Mouse (Mus musculus) urinary bladder, postnatal 14 days (tissue): ENCODE data around the gene Mmadhc.
A peak's percentile ranks its signal among the peaks of the same experiment; 100 is the strongest.

Source experiments
- DNase-seq: peaks from one replicate; pipeline ENCODE4 v3.0.0; 2021; ENCODE audit warnings: low spot score

Mmadhc gene

DNA sequence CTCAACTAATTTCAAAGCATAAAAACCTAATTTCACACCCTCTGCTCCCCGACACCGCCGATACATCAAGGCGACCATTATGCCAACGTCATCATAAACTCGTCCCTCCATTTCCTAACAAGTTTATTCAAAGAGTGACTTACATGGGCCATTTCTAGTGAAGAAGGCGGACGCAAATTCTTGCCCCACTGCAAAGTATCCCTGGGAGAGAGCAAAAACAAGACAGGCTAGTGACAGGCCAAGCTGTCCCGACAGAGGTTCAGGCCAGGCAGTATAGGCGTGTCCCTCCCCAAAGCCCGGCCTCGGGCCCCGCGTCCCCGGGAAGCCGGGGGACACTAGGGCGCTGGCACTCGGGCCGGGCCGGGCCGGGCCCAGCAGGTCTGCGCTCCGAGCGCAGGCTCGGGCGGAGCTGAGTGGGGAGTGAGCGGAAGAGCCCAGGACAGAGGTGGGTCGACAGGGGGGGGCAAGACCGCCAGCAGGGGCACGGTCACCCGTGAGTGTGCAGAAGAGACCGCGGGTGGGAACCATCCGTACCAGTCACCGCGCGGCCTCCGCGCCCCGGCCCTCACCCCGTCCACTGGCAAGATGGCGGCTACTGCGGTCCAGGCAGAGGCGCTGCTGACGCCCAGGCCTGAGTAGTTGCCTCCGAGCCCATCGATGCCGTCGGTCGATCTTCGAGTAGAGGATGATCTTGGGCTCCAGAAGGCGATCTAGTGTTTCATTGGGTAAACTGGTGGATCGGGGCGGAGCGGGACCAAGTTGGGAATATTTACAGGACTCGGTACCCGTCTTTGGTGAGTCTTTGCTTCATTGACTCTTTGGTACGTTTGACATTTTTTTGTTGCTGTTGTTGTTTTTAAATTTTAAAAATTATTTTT is at the start of gene Mmadhc:
Mmadhc (minus strand) TSS at position 693 of the 878 bp plus-strand sequence.
- DNase-seq: peak; percentile 93

DNA sequence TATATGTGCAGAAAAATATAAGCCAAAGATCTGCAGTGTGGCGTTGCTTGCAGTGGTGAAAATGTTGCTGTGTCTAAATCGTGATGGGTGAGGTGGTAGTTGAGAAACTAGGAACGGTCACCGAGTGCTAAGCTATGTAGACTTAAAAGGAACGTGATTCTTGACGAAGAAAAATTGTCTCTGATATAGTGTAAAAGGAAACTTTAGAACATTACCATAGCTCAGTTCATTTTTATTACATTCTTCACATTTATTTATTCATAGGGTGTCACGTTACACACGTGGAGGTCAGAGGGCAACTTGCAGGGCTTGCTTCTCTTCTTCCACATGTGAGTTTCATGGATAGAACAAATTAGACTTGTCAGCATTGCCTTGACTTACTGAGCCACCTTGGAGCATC is 47.0 kb upstream of the Mmadhc start:
- DNase-seq: no peak

DNA sequence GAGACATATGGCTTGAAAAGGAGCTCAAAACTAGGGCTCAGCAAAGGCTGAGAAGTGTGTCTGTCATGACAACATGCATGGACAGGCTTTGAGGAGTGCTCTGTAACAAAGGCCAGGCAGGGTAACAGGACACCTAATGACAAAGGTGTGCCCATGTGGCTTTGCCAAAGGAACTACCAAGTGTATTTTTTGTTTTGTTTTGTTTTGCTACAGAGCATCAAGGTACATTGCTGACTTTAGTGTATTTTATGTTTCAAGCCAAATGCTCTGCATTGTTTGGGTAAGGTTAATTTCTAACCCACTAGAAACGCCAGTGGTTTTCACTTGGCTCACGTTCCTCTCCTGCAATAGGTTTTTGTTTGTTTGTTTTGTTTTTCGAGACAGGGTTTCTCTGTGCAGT is 42.5 kb upstream of the Mmadhc start:
- no peak for DNase-seq

DNA sequence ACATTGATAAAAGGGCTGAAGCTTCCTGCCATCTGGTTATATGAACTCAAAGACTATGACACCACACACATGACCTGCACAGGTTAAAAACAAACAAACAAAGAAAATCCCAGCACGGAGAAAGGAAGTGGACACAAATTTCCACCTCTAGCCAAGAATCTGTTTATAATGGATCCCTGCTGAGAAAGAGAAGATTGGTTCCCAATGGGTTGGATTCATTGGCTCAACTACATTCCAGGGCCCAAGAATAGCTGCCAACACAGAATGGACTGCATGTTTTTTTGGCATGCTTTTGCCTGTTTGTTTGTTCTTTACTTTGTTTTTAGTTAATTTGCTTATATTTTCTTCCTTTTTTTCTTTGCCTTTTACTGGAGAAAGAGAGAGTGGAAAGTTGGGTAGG is 41.0 kb upstream of the Mmadhc start:
- DNase-seq: no peak

DNA sequence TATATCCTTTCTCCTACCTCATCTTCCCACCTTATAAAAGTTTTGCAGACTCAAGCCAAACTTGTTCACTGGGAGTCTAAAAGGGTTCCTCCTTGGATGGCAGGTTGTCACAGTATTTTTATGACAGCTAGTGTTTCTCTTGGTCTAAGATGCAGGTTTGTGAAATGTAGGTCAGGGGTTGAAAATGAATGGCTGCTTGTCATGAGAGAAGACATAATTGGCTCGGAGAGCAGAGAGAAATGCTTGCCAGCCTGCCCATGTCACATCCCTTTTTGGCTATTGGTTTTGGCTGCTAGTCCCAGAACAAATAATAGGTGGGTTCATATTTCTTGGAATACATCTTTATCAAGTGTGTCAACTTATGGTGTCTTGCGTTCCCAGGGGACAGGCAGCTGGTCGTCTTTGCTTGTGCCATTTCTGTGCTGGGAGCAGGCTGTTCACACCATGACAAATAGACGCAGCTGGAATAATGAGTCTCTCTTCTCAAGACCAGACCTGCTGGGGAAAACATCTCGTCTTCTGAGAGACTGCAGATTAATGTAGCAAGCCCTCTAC is 35.2 kb upstream of the Mmadhc start:
- DNase-seq: no peak

DNA sequence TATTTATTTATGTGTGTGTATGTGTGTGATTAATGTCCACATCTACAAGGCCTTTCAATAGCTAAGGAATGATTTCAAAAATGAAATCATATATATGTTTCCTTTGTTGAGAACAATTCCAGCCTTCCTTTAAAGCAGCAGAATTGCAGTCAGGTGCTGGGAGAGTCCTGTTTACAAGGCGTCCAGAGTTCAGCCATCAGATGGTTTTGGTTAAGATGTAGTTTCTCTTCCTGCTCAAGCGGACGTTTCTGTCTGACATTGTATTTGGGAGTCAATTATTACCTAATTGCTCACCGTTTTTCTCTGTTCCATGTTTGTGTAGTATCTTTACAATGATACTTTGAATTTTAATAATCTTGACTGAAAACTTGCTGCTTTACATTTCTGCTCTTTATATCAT is 31.6 kb upstream of the Mmadhc start:
- no peak for DNase-seq

DNA sequence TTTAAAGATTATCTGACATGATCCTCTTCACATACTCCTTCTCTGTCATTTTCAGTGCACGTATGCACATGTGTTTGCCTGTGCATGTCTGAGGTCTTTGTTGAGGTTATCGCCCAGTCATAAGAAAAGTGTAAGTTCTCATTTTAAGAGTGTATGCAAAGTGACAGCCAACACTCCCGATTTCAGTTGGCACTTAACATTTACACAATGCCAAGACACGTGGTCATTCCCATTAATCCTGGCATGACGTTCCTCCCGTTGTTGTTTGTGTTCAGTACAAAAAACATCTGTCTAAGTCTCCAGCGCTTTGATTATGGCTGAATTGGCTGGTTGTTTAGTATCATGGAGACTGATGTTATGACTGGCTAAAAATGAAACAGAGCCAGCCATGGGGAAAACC is 28.2 kb upstream of the Mmadhc start:
- DNase-seq: no peak

DNA sequence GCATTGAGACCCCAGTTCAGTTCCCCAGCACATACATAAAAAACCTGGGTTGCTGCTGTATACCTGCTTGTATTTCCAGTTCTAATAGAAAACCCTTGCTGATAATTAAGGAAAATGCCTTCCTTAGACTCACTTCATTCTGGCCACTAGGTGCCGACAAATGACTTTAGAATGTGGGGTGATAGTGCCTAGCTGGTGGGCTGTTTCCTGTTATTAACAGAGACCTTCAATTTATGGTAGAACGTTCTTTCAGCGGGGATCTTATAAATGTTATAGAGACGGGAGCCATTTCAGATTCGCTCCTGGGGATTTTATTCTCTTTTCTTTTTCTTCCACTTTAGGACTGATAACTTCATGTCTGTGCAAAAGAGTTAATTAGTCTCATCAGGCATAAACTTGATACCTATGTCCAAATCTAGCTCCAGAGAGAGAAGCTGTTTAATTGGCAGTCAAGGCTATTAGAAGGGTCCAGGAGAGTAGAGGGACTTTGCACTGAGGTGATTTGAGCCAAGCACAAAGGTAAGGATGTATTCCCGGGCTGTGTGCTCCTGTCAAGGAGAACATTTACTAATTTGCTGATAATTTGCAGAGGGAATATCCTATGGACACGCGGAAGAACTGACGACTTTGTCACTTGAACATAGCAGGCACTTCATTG is 10.2 kb upstream of the Mmadhc start:
- peak; percentile 51 for DNase-seq

DNA sequence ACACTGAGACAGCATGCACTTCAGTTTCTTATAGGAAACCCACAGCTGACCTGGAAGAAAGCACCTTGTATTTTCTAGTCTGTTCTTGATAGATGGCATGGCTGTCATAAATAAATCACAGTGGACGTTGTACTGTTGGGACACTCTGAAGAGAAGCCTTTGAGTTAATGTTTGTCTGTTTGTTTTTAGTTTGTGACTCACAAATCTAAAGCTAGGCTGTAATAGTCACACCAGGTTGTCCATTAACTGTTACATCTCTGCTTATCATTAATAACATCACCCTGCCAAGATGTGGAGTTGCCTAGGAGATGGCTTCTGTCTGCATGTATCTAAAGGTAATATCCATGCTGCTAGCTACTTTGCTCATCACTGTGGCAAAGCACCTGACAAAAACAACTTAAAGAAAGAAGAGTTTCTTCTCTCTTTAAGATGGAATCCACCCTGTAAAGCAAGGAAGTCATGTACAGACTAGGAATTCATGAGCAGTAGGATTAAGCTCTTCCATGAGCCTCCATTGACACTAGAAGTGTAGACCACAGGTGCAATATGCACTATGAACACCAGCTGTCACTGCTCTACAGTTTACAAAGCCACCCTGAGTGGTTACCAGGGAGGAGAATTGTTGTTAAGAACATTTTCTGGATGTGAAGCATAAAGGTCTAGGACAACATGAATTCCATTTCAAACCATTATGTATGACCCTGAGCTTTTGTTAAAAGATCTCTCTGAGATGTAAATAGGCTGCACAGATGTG is 8.4 kb upstream of the Mmadhc start:
- no peak for DNase-seq

DNA sequence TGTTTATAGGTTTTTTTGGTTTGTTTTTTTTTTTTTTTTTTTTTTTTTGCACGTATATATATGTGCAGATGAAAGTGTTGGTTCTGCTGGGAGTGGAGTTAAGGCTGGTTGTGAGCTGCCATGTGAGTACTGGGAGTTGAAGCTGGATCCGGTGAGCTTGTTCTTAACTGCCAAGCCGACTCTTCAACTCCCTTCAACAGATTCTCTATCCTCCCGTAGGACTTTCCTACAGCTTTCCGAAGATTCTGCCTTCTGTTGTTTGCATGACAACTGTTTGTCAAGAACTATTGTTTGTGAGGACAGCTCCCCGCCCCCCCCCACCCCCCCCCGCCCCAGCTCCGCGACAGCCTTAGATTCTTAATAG is 368 bp upstream of the Mmadhc start:
- DNase-seq: no peak

DNA sequence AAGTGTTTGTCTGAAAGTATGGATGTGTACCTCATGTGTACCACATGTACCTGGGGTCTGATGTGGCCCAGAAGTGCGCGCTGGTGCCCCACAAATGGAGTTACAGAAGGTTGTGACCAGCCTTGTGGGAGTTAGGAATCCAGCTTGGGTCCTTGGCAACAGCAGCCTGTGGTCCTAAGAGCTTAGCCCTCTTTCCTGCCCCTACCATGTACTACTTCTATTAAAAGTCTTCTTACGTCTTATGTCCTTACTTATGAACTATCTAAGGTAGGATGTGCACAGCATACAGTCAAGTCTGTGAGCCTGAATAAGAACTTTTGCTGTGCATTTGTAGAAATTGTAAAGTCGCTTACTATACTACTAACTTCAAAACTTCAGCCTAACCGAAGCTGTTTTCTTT is 1.0 kb downstream of the Mmadhc start:
- no peak for DNase-seq

DNA sequence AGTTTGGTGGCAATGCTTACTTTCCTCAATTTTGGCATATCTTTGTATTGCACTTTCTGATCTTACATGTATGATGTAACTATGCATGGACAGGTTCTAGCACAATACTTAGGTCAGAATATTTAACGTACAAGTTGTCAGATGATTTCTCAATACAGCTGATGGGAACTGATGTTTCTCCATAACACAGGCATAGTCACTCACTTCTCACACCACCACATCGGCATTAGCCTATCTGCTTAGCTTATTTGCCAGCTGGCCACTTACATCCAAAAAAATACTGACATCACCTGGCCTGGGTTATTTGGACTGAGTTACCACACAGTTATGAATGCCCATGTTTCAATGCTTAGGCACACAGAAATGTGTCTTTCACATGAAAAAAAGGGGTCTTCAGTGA is 2.5 kb downstream of the Mmadhc start:
- DNase-seq: no peak

DNA sequence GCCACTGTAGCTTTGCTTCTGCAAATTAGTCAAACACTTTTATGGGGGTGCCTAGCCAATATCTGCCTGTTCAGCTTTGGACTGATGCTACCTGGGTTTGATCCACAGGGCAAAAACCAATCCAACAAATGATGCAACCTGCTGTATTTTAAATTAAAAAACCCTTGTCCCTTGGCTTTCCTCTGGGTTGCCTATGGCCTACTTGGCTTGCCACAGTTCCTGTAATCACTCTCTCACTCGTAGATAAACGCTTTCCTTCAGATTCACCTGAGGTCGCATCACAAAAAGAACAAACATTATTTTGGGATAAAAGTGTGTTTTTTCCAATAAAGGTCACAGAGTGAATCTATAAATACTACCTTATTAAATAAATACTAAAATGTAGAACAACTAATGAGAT is 3.0 kb downstream of the Mmadhc start:
- DNase-seq: no peak

DNA sequence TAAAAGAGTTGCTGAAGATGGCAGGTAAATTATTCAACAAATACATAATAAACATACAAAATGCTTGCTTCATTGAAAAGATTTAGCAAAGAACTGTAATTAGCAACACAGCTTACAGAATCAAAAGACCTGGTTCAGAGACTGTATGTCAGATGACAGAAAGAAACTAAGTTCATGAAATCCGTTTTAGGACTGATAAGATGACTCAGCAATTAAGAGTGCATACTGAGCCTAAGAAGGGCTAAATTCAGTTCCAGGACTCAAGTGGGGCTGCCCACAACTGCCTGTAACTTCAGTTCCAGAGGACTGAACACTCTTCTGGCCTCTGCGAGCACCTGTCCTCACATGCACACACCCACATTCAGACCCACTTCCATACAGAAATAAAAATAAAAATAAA is 4.7 kb downstream of the Mmadhc start:
- DNase-seq: no peak

DNA sequence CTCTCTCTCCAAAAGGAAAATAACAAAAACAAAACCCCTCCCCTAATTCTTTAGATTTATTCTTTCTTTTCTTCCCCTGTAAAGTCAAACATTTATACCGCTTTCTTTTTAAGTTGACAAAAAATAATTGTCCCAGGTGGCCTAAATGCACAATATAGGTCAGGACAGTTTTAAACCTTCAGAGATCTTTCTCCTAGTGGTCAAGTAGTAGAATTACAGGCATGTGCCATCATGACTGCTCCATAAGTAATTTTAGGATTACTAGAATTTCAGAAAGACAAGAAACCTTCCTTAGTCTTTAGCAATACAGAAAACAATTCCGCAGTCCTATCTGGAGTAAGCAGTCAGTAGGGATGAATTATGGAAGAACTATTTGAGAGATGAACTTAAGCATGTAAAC is 5.8 kb downstream of the Mmadhc start:
- no peak for DNase-seq

DNA sequence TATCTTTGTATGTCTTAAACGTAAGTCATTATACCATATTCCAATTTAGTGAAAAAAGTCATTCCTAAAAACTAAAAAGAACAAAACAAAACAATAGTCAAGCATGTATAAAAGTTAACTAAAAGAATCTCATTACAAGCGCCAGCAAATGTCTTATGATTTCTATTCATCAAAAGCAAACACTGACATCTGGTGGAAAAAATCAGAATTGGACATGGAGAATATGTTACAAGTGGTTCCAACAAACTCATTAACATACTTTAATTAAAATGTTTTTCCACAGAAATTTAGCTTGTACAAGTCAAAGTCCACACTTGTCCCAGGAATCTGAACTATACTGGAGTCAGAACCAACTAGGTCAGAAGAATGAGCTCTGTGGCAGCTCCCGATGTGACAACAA is 11.8 kb downstream of the Mmadhc start:
- DNase-seq: no peak

DNA sequence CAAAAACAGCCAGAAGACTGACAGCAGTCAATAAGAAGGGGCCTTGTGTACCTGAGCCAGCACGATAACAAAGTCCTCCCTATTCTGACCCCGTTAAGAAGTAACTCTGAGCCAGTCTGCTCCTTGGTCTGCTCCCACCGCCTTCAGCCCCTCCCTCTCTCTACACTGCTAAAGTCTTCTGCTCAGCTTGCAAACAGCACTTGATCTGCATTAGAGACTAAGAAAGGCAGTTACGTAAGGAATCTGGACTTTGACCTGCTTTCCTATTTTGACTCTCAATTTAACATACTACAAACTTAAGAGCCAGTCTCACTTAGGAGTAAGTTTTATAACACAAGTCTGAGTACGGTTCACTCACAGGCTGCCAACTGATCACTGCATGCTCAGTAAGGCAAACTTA is 12.6 kb downstream of the Mmadhc start:
- no peak for DNase-seq

DNA sequence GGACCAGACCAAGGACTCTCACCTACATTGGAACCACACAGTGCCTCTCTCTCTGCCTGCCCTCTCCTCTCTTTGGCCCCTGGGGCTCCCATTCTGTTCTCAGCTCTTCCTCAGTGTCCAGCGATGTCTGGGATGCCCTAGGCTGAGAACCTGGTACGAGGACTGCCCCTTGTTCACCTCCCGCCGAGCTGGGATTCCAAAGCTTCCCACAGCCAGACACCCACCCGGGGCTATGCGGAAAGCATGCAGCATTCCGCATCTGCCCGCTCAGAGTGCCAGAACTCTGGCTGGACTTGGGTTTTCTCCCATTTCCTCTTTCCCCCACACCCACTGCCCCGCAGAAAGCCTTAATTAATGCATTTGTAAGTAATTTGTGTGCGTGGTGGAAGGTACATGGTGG is 19.9 kb downstream of the Mmadhc start:
- DNase-seq: no peak

DNA sequence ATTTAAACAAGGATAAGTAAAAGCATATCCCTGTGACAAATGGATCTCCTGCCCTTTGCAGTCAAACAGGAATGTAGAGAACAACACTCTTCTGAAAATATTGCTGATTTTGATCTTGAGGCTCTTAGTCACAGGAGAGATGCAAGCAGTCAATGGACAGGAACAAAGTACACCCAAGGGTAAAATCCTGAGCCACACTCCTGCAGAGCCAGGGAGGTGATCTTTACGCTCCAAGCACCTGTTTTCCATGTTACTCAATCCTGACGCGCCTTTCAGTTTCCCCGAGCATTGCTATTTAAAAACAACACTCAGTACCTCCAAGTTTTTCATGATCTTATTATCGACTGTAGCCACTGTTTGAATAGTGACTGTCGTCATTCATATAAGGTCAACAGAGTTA is 23.2 kb downstream of the Mmadhc start:
- no peak for DNase-seq

DNA sequence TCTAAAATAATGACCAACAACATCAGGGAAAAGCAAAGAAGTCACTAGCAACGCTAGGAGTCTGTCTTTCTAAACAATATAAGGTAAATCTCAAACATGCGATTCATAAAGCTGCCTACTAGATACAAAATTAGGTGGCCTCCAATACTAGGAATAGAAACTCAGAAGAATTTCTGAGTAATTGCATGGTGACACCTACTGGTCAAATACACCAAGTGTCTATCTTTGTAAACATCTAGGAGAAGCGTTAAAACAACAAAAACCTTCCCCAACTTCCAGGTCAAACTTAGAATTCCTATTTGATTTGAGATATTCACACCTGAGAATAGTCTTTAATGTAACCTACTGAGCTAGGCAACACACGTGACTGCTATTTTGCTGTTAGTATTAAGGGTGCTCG is 24.4 kb downstream of the Mmadhc start:
- no peak for DNase-seq

DNA sequence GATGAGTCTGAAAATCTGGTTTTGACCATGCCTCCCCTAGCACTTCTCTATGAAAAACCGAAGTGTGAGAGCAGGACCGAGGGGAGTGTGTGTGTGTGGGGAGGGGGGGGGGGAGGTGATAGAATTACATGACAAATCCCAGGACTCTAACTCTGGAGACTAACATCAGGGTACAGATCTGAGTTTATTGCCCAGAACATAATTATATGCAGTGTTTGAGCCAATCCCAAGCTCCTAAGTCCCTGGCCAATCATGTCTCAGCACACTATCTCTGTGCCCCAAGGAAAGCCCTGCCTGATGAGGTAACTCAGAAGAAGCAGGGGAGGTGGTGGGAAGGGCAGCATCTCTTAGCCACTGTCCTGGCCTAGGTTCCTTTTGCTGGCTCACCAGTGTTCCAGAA is 28.1 kb downstream of the Mmadhc start:
- no peak for DNase-seq

DNA sequence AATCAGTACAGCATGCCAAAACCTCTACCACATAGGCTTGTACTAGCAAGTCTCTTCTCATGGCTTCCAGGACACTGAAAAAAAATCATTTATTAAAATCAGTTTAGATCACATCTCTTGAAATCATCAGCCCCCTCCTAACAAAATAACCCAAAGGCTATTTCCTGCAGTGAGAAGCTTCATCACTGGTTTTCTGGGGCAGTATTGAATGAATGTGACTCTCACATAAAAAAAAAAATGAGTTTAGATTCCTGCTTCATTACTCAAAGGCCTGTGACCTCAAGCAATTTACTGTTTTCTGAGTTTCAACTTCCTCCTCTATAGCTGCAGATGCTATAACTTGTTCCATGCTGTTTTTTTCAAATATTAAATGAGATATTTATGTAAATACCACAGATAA is 29.6 kb downstream of the Mmadhc start:
- no peak for DNase-seq
